Mouse (Mus musculus): ENCODE data around the gene Arsg.

Arsg gene

DNA sequence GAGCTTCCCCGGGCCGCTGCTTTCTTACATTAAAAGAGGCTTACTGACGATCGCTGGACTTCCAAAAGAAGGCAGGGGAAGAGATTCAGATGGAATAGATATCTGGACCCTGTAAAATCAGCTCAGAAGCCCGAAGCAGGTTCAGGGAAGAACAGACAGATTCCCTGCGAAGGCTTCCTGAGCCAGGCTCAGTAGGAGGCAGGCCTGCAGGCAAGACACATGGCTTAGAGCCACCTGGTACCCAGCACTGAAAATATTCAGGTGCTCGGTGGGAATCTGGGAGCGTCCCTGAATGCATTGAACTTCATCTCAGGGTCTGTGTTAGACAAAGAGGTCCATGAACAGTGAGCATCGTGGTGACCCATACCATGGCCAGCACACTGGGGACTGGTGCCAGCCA, 106.8 kb downstream of the Arsg start:
- DNase-seq (ENCODE audit: extremely low read depth, low read depth, low spot score): no peak

DNA sequence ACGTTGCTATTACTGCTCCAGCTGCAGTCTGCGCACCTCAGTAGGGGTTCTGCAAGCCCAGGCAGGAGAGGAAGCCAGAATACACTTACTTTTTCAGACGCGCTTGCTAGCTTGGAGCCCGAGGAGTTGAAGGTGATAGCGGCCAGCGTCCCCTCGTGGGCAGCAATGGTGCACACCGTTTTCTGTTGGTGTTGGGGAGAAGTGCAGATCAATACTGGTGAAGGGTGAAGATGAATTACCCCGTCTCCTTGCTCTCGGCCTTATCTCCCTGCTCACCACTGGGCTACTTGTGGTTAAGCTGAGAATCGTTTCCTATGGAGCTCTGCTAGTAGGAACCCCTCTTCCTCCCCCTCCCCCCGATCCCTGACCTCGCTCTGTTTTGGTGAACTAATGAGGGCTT, 110.8 kb downstream of the Arsg start:
- DNase-seq (ENCODE audit: extremely low read depth, low read depth, low spot score): no peak

DNA sequence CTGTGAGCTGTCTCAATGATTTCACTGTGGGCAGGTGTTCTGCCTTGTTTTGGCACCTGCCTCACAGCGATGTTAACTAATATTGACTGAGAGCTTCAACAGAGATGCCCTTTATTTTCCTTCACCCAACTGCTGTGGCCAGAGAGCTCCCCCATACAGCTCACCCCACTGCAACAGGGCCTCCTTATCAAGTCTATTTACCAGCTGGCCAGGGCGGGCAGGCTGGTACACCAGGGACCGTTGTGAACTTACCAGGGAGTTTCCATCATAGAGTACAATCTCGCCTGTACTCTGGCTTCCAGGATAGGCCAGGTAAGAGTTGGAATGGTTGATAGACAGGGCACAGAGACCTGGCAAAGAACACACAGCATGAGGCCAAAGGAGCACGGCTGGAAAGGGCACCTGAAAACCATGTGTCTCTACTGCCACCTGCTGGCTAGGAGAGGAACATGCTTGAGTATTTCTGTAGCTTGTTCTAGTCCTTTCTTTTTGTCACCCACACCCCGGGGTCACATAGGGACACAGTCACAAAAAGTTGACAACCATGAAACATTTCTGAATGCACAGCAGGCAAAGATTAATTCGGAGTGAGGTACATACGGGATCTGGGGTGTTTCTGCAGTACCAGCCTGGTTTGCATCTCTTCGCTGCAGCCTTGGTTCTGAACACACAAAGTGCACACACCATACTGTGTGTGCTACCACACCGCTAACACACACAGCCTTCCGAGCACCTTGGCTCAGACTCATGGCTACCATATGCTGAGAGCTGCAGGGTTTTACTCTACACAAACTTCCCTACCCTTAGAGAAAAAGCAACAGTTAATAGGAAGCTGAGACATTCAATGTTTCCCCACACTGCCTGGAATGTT, 111.9 kb downstream of the Arsg start:
- no peak for DNase-seq (ENCODE audit: extremely low read depth, low read depth, low spot score)

DNA sequence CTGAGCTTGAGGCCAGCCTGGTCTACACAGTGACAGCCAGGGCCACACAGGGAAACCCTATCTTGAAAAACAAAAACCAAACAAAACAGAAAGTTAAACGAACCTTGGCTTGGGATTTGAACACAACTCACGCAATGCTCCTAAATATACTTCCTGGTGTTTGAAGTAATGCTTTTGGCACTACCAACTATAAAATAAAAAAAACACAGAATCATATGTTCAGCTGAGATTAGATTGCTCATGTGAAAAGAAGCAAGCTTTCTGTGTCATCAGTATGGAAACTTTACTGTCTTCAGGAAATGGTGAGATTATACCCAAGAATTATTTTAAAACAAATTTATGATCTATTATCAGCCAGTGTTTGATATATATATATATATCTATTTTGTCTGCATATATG, 113.2 kb downstream of the Arsg start:
- no peak for DNase-seq (ENCODE audit: extremely low read depth, low read depth, low spot score)

GRCm38 (mm10) chr11:109587019-109587418, 113.8 kb downstream of the Arsg start:
- no peak for DNase-seq (ENCODE audit: extremely low read depth, low read depth, low spot score)

- DNase-seq (ENCODE audit: extremely low read depth, low read depth, low spot score): no peak
These were observed 114.6 kb downstream of the Arsg start for GRCm38 (mm10) chr11:109587638-109588374.

DNA sequence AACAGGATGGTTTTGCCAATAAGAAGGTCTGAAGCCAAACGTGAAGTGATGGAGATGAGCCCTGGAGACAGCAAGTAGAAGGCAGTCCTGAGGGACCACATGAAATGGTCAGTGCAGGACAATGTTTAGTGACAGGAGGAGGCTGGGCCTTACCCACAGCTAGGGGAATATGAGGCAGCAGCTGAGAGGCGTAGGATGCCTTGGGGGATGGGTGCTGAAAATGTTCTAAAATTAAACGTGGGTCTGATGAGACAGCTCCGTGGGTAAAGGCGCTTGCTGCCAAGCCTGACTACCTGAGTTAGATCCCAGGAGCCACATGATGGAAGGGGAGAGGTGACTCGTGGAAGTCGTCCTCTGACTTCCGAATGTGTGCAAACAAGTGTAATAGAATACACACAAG, 116.8 kb downstream of the Arsg start:
- DNase-seq (ENCODE audit: extremely low read depth, low read depth, low spot score): no peak

DNA sequence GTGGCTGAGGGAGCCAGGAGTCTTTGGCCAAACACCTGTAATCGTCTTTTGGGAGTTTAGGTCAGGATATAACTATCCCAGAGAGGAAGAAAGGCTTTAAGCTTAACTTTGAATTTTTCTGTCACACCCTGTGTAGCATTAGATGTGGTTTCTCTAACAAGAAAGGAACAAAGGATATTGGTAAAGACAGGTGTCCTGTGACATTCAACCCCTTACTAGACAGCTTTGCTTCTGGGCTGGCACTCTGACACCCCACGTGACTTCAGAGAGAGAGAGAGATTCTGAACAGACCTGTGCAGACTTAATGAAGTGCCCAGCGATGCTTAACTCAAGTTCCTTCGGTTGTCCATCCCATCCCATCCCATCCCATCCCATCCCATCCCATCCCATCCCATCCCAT, 118.3 kb downstream of the Arsg start:
- no peak for DNase-seq (ENCODE audit: extremely low read depth, low read depth, low spot score)

DNA sequence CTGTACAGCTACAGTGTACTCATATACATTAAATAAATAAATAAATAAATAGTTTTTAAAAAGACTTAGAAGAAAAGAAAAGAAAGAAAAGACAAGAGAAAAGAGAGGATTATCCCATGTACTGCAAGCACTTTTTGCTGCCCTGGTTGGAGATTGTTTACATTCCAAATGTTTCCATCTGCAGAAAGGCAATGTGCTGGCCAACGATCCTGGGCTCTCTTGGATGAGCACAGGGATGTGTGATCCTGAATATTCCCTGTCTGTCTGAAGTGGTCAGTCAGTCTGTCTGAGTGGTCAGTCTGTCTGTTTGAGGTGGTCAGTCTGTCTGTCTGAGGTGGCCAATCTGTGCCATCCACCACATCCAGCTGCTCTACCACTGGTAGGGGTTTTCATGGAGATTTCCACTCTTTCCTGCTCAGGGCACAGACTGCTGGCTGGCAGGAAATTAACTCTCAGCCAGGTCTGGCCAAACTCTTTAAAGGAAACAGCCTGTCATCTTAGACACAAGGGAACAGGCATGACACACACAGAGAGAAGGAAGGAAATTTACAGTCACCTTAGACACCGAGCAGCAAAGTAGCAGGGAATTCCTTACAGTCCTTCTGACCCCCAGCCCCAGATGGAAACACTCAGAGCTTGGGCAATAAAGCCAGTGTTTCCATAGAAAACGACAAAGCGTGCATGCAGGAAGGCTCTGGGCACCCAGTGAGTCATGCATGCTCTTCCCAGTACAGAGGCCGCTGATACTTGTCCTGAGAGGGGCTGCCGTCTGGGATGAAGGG, 120.2 kb downstream of the Arsg start:
- DNase-seq (ENCODE audit: extremely low read depth, low read depth, low spot score): no peak

- no peak for DNase-seq (ENCODE audit: extremely low read depth, low read depth, low spot score)
These were observed 121.6 kb downstream of the Arsg start for GRCm38 (mm10) chr11:109594761-109595160.

DNA sequence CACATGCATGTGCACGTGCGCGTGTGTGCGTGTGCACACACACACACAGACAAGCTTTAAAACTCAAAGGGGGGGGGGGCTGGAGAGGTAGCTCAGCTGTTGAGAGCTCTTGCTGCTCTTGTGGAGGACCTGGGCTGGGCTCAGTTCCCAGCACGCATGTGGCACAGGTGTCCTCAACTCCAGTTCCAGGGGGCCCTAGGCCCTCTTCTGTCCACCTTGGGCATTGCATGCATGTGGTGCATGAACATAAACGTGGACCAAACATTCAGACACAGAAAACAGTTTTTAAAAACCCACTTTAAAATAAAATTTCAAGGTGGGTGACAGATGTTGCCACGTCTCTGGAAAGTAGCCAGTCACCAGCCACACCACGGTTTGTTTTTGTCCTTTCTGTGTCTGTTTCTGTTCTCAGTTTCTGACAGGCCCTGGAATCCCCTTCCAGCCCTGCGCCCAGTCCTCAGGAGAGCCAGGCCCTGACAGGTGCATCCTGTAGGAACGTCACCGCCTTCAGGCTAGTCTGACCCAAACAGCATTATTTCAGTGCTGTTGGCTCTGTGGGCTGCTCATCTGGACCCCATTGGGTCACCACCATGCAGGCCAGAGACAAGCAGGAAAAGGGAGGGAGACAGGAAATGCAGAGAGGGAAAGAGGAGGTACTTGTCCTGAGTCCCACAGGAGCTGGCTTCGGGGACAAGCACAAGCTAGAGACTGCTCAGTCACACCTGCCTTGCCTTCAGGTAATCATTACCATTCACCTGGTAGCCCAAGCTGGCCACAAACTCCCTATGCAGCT, 125.8 kb downstream of the Arsg start:
- DNase-seq (ENCODE audit: extremely low read depth, low read depth, low spot score): no peak

GRCm38 (mm10) chr11:109607600-109607999, 134.4 kb downstream of the Arsg start:
- DNase-seq (ENCODE audit: extremely low read depth, low read depth, low spot score): no peak

DNA sequence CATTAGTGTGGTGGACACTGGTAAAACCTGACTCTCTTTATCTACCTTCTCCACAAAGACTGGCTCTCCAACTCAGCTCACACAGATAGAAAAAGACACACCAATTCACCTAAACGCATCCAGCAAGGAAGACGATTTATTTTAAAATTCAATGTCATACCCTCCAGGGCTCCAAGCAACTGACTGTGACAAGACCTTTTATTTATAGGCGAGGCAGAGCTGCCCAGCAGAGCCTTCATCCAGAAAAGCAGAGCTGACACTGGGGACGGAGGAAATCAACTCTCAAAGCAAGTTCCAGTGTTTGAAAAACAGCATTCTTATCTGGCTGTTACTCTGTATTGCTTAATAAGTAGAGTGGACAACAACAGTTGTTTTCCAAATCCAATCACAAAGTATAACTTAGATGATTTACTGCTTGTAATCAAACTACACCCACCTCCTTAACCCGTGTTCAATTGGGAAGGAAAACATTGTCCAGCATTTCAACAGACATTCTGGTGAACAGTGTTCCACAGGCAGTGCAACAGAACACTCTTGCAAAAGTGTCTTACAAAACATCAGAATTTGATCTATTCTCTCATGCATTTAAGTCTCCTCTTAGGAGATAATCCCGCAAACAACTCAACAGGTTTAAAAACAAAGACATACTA, 135.9 kb downstream of the Arsg start:
- peak; percentile 31 for DNase-seq (ENCODE audit: extremely low read depth, low read depth, low spot score)

GRCm38 (mm10) chr11:109610046-109610794, 137.0 kb downstream of the Arsg start:
- no peak for DNase-seq (ENCODE audit: extremely low read depth, low read depth, low spot score)

GRCm38 (mm10) chr11:109610795-109611302, 137.7 kb downstream of the Arsg start:
- DNase-seq (ENCODE audit: extremely low read depth, low read depth, low spot score): no peak

- DNase-seq (ENCODE audit: extremely low read depth, low read depth, low spot score): peak; percentile 83
These were observed 138.4 kb downstream of the Arsg start, which contains the start of gene Wipi1 for GRCm38 (mm10) chr11:109611303-109612149. TSS of gene Wipi1 (minus strand) at chr11:109611967.

GRCm38 (mm10) chr11:109612871-109613529, 139.8 kb downstream of the Arsg start:
- DNase-seq (ENCODE audit: extremely low read depth, low read depth, low spot score): no peak

DNA sequence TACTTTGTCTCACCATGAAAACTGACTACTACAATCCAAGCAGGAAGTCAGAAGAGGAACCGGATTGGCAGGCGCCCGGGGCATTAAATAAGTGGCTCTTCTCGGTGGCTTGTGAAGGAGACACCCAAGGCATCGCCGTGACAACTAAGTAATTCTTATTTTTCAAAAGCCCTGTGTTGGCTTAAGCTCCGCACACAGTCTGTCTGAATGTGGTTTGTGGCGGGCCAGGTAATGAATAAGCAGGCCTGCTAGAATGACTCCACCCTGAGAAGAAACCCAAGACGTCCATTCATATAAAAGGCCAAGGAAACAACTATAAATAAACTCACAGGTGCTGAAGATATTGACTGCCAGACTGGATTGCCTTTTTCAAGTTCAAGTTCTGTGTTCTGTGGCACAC, 142.1 kb downstream of the Arsg start:
- DNase-seq (ENCODE audit: extremely low read depth, low read depth, low spot score): no peak

Data from fat pad, adult 2 months (tissue).